Mouse (Mus musculus) ES-Bruce4 (cell line): ENCODE data around the gene Sox15.

Source experiments
- CTCF ChIP-seq: IDR thresholded peaks from one replicate; pipeline ENCODE4 v1.8.1; 2011; ENCODE audit warnings: low read depth, low read length
- EP300 ChIP-seq: IDR thresholded peaks from 2 replicates; pipeline ENCODE4 v1.6.1; 2011; ENCODE audit warnings: low read depth, low read length; ENCODE audit not compliant: insufficient read depth
- POLR2A ChIP-seq: IDR thresholded peaks from one replicate; pipeline ENCODE4 v1.8.1; 2011; ENCODE audit warnings: low read length; ENCODE audit not compliant: insufficient read depth

DNA sequence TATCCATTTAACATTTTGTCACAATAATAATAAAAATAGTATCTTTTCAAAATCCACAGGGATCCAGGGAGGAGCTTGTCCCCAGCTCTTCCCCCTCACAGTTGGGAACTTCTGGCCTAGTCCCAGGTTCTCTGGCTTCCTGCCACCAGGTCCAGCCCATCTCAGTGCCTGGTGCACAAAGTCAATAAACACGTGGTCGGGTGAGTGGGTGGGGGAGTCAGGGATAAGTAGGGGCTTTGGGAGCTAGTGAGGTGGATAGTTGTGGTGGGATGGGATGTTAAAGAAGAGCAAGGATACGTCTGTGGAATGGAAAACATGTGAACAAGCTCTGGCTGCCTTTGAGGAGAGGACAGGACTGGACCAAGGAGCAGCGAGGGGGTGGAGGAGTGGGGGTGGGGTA is 31.3 kb downstream of the Sox15 start:
- TF ChIP-seq POLR2A (peak; percentile 26), EP300 (0 out of 2 replicates have a peak, but pooled peaks have one; percentile 25), CTCF (no peak)
